Mouse (Mus musculus): ENCODE results near the gene Nol9. TPM values are rescaled to one million over a fixed set of nuclear protein-coding genes. Genes with fewer than 3 reads are reported as not detected.
A peak's percentile ranks its signal among the peaks of the same experiment; 100 is the strongest.

Nol9 gene
- total RNA-seq (2021): 10 to 100 TPM; 23.4 TPM
- long read RNA-seq, experiment 1, transcript Nol9-201 (12 exons, 3,722 nt): major isoform, 14 of 23 reads
- long read RNA-seq, experiment 1, partial matches to known transcripts: 2 of 23 reads
- long read RNA-seq, experiment 1, other reads (novel, unspliced or antisense): 4 of 23 reads
- long read RNA-seq, experiment 2, transcript Nol9-201 (12 exons, 3,722 nt): major isoform, 14 of 30 reads
- long read RNA-seq, experiment 2, partial matches to known transcripts: 2 of 30 reads
- long read RNA-seq, experiment 2, other reads (novel, unspliced or antisense): 12 of 30 reads

GRCm38 (mm10) chr4:152038985-152039830 lies at the start of gene Nol9:
Nol9 (plus strand) TSS chr4:152039321.
- DNase-seq (ENCODE audit: low spot score in 2 of 2): peak; percentile 91 to 95

- no peak for DNase-seq (ENCODE audit: low spot score in 2 of 2)
These were observed 47.0 kb upstream of the Nol9 start for GRCm38 (mm10) chr4:151992091-151992490.

- no peak for DNase-seq (ENCODE audit: low spot score in 2 of 2)
These were observed 46.1 kb upstream of the Nol9 start for GRCm38 (mm10) chr4:151993035-151993434.

GRCm38 (mm10) chr4:151994228-151995171 lies 44.6 kb upstream of the Nol9 start:
- no peak for DNase-seq (ENCODE audit: low spot score in 2 of 2)

GRCm38 (mm10) chr4:151995371-151996172 lies 43.5 kb upstream of the Nol9 start:
- no peak for DNase-seq (ENCODE audit: low spot score in 2 of 2)

GRCm38 (mm10) chr4:151996173-151996950 lies 42.8 kb upstream of the Nol9 start, which contains the start of gene Phf13:
Phf13 (minus strand) TSS chr4:151996258.
- peak; percentile 98 to 99 for DNase-seq (ENCODE audit: low spot score in 2 of 2)

- DNase-seq (ENCODE audit: low spot score in 2 of 2): no peak
These were observed 42.2 kb upstream of the Nol9 start for GRCm38 (mm10) chr4:151996951-151997222.

GRCm38 (mm10) chr4:151997701-151998100 lies 41.4 kb upstream of the Nol9 start:
- no peak for DNase-seq (ENCODE audit: low spot score in 2 of 2)

GRCm38 (mm10) chr4:151999481-151999880 lies 39.6 kb upstream of the Nol9 start:
- DNase-seq (ENCODE audit: low spot score in 2 of 2): no peak

- no peak for DNase-seq (ENCODE audit: low spot score in 2 of 2)
These were observed 38.2 kb upstream of the Nol9 start for GRCm38 (mm10) chr4:152000906-152001305.

GRCm38 (mm10) chr4:152001335-152001734 lies 37.8 kb upstream of the Nol9 start:
- no peak for DNase-seq (ENCODE audit: low spot score in 2 of 2)

GRCm38 (mm10) chr4:152002063-152002462 lies 37.1 kb upstream of the Nol9 start:
- no peak for DNase-seq (ENCODE audit: low spot score in 2 of 2)

- no peak for DNase-seq (ENCODE audit: low spot score in 2 of 2)
These were observed 33.0 kb upstream of the Nol9 start for GRCm38 (mm10) chr4:152006137-152006536.

GRCm38 (mm10) chr4:152006812-152007211 lies 32.3 kb upstream of the Nol9 start:
- no peak for DNase-seq (ENCODE audit: low spot score in 2 of 2)

GRCm38 (mm10) chr4:152007481-152008147 lies 31.5 kb upstream of the Nol9 start:
- DNase-seq (ENCODE audit: low spot score in 2 of 2): no peak

- DNase-seq (ENCODE audit: low spot score in 2 of 2): no peak
These were observed 31.0 kb upstream of the Nol9 start for GRCm38 (mm10) chr4:152008148-152008500.

- DNase-seq (ENCODE audit: low spot score in 2 of 2): peak; percentile 91 to 94
These were observed 30.5 kb upstream of the Nol9 start, which contains the start of gene Klhl21 for GRCm38 (mm10) chr4:152008622-152009075. Klhl21 (plus strand) TSS chr4:152008803.

- DNase-seq (ENCODE audit: low spot score in 2 of 2): peak; percentile 69 to 87
These were observed 29.8 kb upstream of the Nol9 start for GRCm38 (mm10) chr4:152009076-152010051.

Data from layer of hippocampus, postnatal 14 days (tissue).